ENCODE assay signal across 10 mouse cellular contexts in genomic region chr14:30109079-30109478, GRCm38 (mm10).
A peak's percentile ranks its signal among the peaks of the same experiment; 100 is the strongest.
DNase-seq lines count a peak whose midpoint lies in the region; ATAC-seq and TF ChIP-seq lines count a peak whose summit lies in the region.
"Had no signal": no experiment of that assay in that cellular context is flagged by ENCODE, and none has a peak within 500 bp of the region (broad histone marks: within the 10 kb centered on the region; RNA-seq: fewer than 3 reads in every experiment).

No protein-coding gene starts in this region.

- peak; percentile 58 for TF ChIP-seq CTCF in left cerebral cortex, adult 2 months (IDR thresholded peaks at IDR 0.05)

- DNase-seq in CD4-positive, CD25-positive, alpha-beta regulatory T cell, adult 2 months (ENCODE audit: low read depth, low spot score) = peak; percentile 38
- no peak for DNase-seq in left cerebral cortex, adult 2 months (ENCODE audit: extremely low spot score in 1 of 2, low spot score in 2 of 2)
- no peak for DNase-seq in left cerebral cortex, adult 18-20 months (ENCODE audit: low spot score in 2 of 2)
- DNase-seq in yolk sac, embryonic 10.5 days (ENCODE audit: low spot score) = no peak
- DNase-seq in left cerebral cortex, adult 8-10 months (ENCODE audit: low spot score in 2 of 2) = no peak

- H3K4me3 ChIP-seq in left cerebral cortex, adult 2 months = no peak overlapping the region
- H3K4me3 ChIP-seq: erythroblast, embryonic 14.5 days had no signal

- no peak for ATAC-seq in CD4-positive, CD25-positive, alpha-beta regulatory T cell, adult 4 months
- peak; percentile 71 for ATAC-seq in common myeloid progenitor, adult 5-6 weeks (replicated peaks; ENCODE audit: low read depth, poor library complexity, severe bottlenecking)
- peak; percentile 69 for ATAC-seq in monocyte, adult 5-6 weeks (replicated peaks; ENCODE audit: insufficient number of reproducible peaks, low FRiP score, low TSS enrichment, poor library complexity, severe bottlenecking)

- no peak overlapping the region for H3K27ac ChIP-seq in left cerebral cortex, adult 2 months
- H3K27ac ChIP-seq: macrophage had no signal

- intact Hi-C loops in left cerebral cortex, adult 2 months (cut with DNase I) = no loop called here
